Mouse (Mus musculus) ES-E14 (cell line): ENCODE data around the gene Hoxb2. TPM values are rescaled to one million over a fixed set of nuclear protein-coding genes. Genes with fewer than 3 reads are reported as not detected.

ENCODE experiments used
- DNase-seq: peaks from one replicate; pipeline ENCODE4 v3.0.0-alpha.2; 2013; ENCODE audit warnings: low read depth, low spot score
- H3K27ac ChIP-seq: 2 replicates; pipeline ENCODE4 v1.5.1; 2012; ENCODE audit warnings: low read depth, mild to moderate bottlenecking, low read length, moderate library complexity, mixed read lengths; ENCODE audit not compliant: poor library complexity, insufficient read depth, severe bottlenecking
- H3K36me3 ChIP-seq: 2 replicates; pipeline ENCODE4 v1.6.1; 2012; ENCODE audit warnings: mild to moderate bottlenecking, low read length, moderate library complexity, mixed read lengths; ENCODE audit not compliant: control insufficient read depth, poor library complexity, insufficient read depth, severe bottlenecking
- H3K4me1 ChIP-seq, 2 experiments: fragments of 150-350 bp in 1 of 2; sonication (generic) in 1 of 2; 2 replicates each; pipeline ENCODE4 v1.6.1; 2012; ENCODE audit warnings: low read length in 2 of 2, mild to moderate bottlenecking in 1 of 2, mixed read lengths in 1 of 2; ENCODE audit not compliant: control insufficient read depth in 2 of 2, insufficient read depth in 2 of 2, poor library complexity in 1 of 2
- H3K4me3 ChIP-seq, 2 experiments: fragments of 150-350 bp in 1 of 2; sonication (generic) in 1 of 2; 2 replicates each; pipeline ENCODE4 v1.5.1; 2012; ENCODE audit warnings: low read length in 2 of 2, low read depth in 1 of 2, mild to moderate bottlenecking in 1 of 2, mixed read lengths in 1 of 2; ENCODE audit not compliant: insufficient read depth in 1 of 2, poor library complexity in 1 of 2, severe bottlenecking in 1 of 2
- H3K9ac ChIP-seq: 2 replicates; pipeline ENCODE4 v1.6.1; 2012; ENCODE audit warnings: low read depth, mild to moderate bottlenecking, low read length, mixed read lengths; ENCODE audit not compliant: poor library complexity, insufficient read depth, severe bottlenecking
- H3K9me3 ChIP-seq: fragments of 150-350 bp; sonication (generic); 2 replicates; pipeline ENCODE4 v1.6.1; 2012; ENCODE audit warnings: low read depth, mild to moderate bottlenecking, low read length; ENCODE audit not compliant: control insufficient read depth, insufficient read depth
- CHD2 ChIP-seq: IDR thresholded peaks from 2 replicates; pipeline ENCODE4 v1.6.1; 2014; ENCODE audit warnings: mild to moderate bottlenecking, low read depth, low read length, inconsistent platforms
- HCFC1 ChIP-seq: IDR thresholded peaks from 2 replicates; pipeline ENCODE4 v1.6.1; 2012; ENCODE audit warnings: low read length, inconsistent platforms, borderline replicate concordance; ENCODE audit not compliant: insufficient read depth
- MAFK ChIP-seq: IDR thresholded peaks from 2 replicates; pipeline ENCODE4 v1.6.1; 2014; ENCODE audit warnings: mild to moderate bottlenecking, low read depth, low read length, inconsistent platforms; ENCODE audit not compliant: insufficient read depth
- ZC3H11A ChIP-seq: IDR thresholded peaks from 2 replicates; pipeline ENCODE4 v1.6.1; 2012; ENCODE audit warnings: low read depth, mild to moderate bottlenecking, inconsistent platforms, low read length, borderline replicate concordance
- ZNF384 ChIP-seq: IDR thresholded peaks from 2 replicates; pipeline ENCODE4 v1.6.1; 2012; ENCODE audit warnings: low read depth, low read length, inconsistent platforms
- in situ Hi-C, 2 experiments: fragments of 600-800 bp; cut with MboI; formaldehyde crosslinking; loops; one replicate each; pipeline ENCODE4 v1.15.1; 2025; ENCODE audit warnings: low sequenced_read_pairs in 2 of 2, inconsistent platforms in 1 of 2; ENCODE audit not compliant: unreplicated experiment in 2 of 2
- total RNA-seq: library from RNA; depleted of rRNA; stranded (reverse); fragments of 300-350 nt; gene quantifications from 2 replicates; pipeline ENCODE4 v1.2.3, GENCODE M21; 2012

The Hoxb2 gene
- total RNA-seq, 1 experiment, result 0.62 TPM

DNA sequence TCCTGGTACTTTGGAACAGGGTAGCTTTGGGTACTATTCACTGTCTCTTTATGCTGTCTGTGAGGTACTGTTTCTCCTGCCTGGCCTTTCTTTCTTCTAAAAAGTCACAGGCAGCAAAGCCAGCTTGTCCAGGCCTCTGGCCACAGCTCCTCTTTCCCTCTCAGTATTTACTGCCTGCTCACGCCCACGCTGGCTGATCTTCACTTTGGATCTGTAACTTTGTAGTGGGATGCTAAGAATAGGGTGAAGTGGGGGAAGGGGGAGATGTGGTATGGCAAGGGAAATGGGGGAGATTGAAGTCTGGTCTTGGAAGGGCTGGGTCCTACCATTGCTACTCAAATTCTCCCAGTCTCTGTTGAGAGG is 16.3 kb upstream of the Hoxb2 start:
- no peak overlapping the region for H3K9ac ChIP-seq
- TF ChIP-seq ZC3H11A, result no peak
- no peak for TF ChIP-seq MAFK
- TF ChIP-seq HCFC1, result no peak
- no peak for TF ChIP-seq CHD2
- no peak for TF ChIP-seq ZNF384
- no peaks in the 10 kb centered on the region for H3K9me3 ChIP-seq
- H3K4me3 ChIP-seq, result no peak overlapping the region
- no peaks in the 10 kb centered on the region for H3K36me3 ChIP-seq
- H3K4me1 ChIP-seq, result no peaks in the 10 kb centered on the region
- in situ Hi-C loops, result loop anchor here (10.0 kb wide), 3 partner anchors 49 to 159 kb away; partner anchors contain the start of genes Hoxb13 (in 1 of the 2), Hoxb7 (in 1 of the 2) and Hoxb8 (in 1 of the 2)
- DNase-seq, result no peak
- no peak overlapping the region for H3K27ac ChIP-seq

DNA sequence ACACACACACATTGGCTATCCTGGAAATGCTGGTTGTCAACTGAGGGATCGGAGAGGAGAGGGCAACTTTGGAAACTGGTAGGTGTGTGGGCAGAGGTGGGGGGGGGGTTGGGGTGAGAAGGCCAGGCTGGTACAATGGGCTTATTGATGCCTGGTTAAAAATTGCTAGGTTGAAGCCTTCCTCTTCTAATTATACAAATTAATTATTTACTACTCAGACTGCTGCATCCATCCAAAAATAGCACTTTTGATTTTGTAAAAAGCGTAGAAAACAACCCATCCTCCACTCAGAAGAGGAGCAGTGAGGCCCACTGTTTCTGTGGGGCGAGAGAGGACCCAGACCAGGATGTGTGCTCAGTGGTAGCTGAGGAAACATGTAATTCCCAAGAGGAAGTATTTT is 15.3 kb upstream of the Hoxb2 start:
- H3K9me3 ChIP-seq, result no peaks in the 10 kb centered on the region
- TF ChIP-seq MAFK (no peak), ZC3H11A (no peak), ZNF384 (no peak), CHD2 (no peak), HCFC1 (no peak)
- no peak overlapping the region for H3K9ac ChIP-seq
- in situ Hi-C loops, result loop anchor here (10.0 kb wide), 3 partner anchors 50 to 160 kb away; partner anchors contain the start of genes Hoxb13 (in 1 of the 2), Hoxb7 (in 1 of the 2) and Hoxb8 (in 1 of the 2)
- no peaks in the 10 kb centered on the region for H3K36me3 ChIP-seq
- no peak overlapping the region for H3K27ac ChIP-seq
- no peaks in the 10 kb centered on the region for H3K4me1 ChIP-seq
- DNase-seq, result no peak
- no peak overlapping the region for H3K4me3 ChIP-seq

DNA sequence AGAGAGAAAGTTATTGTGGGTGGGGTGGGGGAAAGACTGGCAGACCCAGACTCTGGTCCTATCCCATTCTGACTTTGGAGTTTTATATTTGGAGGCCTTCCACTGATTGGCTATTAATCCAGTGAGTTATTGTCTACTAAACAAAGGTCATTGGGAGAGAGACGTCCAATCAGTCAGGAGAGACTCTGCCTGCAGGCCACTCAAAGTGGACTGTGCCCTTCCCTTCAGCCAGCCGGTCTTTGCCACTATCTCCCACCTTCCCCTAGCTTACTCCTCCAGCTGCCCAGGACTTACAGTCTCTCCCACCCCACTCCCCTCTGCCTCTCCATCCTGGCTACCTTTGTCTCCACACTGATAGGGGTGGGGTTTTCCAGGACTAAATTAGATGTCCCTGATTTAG is 13.7 kb upstream of the Hoxb2 start:
- no peak overlapping the region for H3K9ac ChIP-seq
- no peak for DNase-seq
- TF ChIP-seq ZNF384 (no peak), HCFC1 (no peak), ZC3H11A (no peak)
- H3K9me3 ChIP-seq, result no peaks in the 10 kb centered on the region
- H3K4me3 ChIP-seq, result no peak overlapping the region
- H3K27ac ChIP-seq, result no peak overlapping the region
- no peaks in the 10 kb centered on the region for H3K36me3 ChIP-seq
- in situ Hi-C loops, result loop anchor here (10.0 kb wide), 3 partner anchors 52 to 162 kb away; partner anchors contain the start of genes Hoxb13 (in 1 of the 2), Hoxb7 (in 1 of the 2) and Hoxb8 (in 1 of the 2)
- no peaks in the 10 kb centered on the region for H3K4me1 ChIP-seq

DNA sequence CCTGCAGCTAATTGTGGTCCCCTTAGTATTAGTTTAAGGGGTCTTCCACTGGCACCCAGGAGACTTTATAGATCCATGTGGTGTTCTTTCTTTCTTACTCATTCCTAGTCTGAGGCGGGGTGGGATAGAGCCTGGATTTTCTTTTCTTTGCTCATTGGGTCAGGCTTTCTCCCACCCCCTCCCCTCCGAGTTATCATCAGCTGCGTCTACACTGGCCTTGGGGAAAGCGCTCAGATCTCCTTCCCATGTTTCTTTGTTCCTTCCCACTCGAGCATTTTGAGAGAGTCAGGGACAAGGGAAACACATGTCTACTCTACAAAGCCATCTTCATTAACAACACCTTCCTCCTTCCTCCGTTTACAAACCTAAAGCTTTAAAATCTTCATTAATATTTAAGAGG is 13.3 kb upstream of the Hoxb2 start:
- no peak for DNase-seq
- Histone ChIP-seq H3K9me3 (no peaks in the 10 kb centered on the region), H3K4me3 (no peak overlapping the region), H3K27ac (no peak overlapping the region), H3K4me1 (no peaks in the 10 kb centered on the region), H3K36me3 (no peaks in the 10 kb centered on the region), H3K9ac (no peak overlapping the region)
- no peak for TF ChIP-seq ZNF384
- no peak for TF ChIP-seq HCFC1
- TF ChIP-seq CHD2, result no peak
- TF ChIP-seq MAFK, result no peak
- TF ChIP-seq ZC3H11A, result no peak
- in situ Hi-C loops, result loop anchor here (10.0 kb wide), 3 partner anchors 52 to 162 kb away; partner anchors contain the start of genes Hoxb13 (in 1 of the 2), Hoxb7 (in 1 of the 2) and Hoxb8 (in 1 of the 2)
